Mouse (Mus musculus): ENCODE data around the gene Ndufa10. TPM values are rescaled to one million over a fixed set of nuclear protein-coding genes. Genes with fewer than 3 reads are reported as not detected.

Gene Ndufa10
- total and polyA plus RNA-seq, 3 experiments: 103 to 230 (median 139) TPM

DNA sequence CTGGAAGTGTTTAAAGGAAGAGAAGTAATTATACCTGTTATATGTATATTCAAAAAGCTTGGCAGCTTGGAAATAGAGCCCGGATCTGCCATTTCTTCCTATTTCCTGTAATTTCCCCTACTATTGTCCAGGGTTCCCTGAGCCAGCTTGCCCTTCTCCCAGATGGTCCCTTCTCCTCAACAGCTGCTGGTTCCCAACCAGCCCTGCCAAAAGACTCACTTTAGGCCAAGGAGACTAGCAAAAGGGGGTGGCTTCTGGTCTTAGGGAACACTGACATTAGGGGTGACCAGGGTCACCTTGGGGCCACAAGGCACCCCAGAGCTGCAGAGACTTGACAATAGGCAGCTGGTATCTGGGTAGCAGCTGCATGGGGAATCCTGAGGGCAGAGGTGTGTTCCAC is 38.7 kb downstream of the Ndufa10 start:
- H3K4me1 ChIP-seq (ENCODE audit: control insufficient read depth in 1 of 2, insufficient read depth in 2 of 2): no peaks in the 10 kb centered on the region
- dilution Hi-C loops (cut with MboI; ENCODE audit: extremely low pct_ligation_motif_present, extremely low pct_unique_long_range_greater_than_20kb, low sequenced_read_pairs): no loop called here

DNA sequence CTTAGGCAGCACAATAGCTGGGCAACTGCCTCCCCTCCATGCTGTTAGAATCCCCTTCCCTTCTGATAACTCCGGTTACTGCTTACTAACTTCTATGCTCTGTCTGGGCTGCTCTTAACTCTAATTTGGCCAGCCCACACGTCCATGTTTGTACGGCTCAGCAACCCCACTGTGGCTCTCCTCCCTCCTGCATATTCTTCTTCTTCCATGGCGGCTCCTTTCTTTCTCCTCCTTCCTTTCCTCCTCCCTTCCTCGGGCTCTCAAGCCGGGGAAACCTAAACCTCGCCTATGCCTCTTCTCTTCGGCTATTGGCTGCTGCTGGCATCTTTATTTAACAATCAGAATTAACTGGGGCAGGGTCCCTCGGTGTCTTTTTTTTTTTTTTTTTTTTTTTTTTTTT is 40.9 kb downstream of the Ndufa10 start:
- in situ Hi-C loops (cut with MboI; ENCODE audit: low pct_ligation_motif_present, low pct_unique_long_range_greater_than_20kb, low sequenced_read_pairs): no loop called here
- TF ChIP-seq PAX5 (IDR thresholded peaks at IDR 0.05; ENCODE audit: low read length) (no peak), MAZ (IDR thresholded peaks at IDR 0.05; ENCODE audit: low read depth, low read length) (no peak), JUND (conservative IDR thresholded peaks at IDR 0.05; ENCODE audit: low read depth, low read length) (no peak), ETS1 (conservative IDR thresholded peaks at IDR 0.05; ENCODE audit: low read depth, low read length) (no peak), NELFE (IDR thresholded peaks at IDR 0.05; ENCODE audit: low read depth, low read length) (no peak), POLR2AphosphoS2 (IDR thresholded peaks at IDR 0.05; ENCODE audit: low read depth, low read length) (no peak), MAFK (IDR thresholded peaks at IDR 0.05; ENCODE audit: insufficient replicate concordance, low read length) (no peak), BHLHE40 (IDR thresholded peaks at IDR 0.05; ENCODE audit: low read depth, low read length) (no peak), RCOR1 (conservative IDR thresholded peaks at IDR 0.05; ENCODE audit: low read depth, low read length) (no peak), GABPA (IDR thresholded peaks at IDR 0.05; ENCODE audit: insufficient replicate concordance, low read depth, low read length) (no peak), CHD1 (IDR thresholded peaks at IDR 0.05; ENCODE audit: low read depth, low read length) (no peak)
- Histone ChIP-seq H3K9me3 (replicated peaks; ENCODE audit: low read length) (peaks cover 7% of the 10 kb centered on the region), H3K4me1 (ENCODE audit: control insufficient read depth in 1 of 2, insufficient read depth in 2 of 2) (no peaks in the 10 kb centered on the region), H3K9ac (ENCODE audit: insufficient read depth, low read depth) (no peak overlapping the region), H3K4me2 (ENCODE audit: insufficient read depth, low read depth, poor library complexity, severe bottlenecking) (no peak overlapping the region), H3K27me3 (replicated peaks) (peaks cover 37% of the 10 kb centered on the region), H3K79me2 (replicated peaks; ENCODE audit: control insufficient read depth, extremely low read depth, insufficient read depth, poor library complexity, severe bottlenecking) (no peaks in the 10 kb centered on the region), H3K4me3 (replicated peaks in 1 of 3; ENCODE audit: low read depth in 2 of 3, low read length in 2 of 3, poor library complexity in 1 of 3) (no peak overlapping the region), H3K27ac (ENCODE audit: insufficient read depth, low read depth) (no peak overlapping the region), H3K36me3 (replicated peaks in 1 of 2; ENCODE audit: control insufficient read depth in 1 of 2, insufficient read depth in 1 of 2, low read length in 1 of 2) (peaks cover 0 to 3% of the 10 kb centered on the region in 2 experiments)
- DNase-seq (ENCODE audit: extremely low read depth): no peak
- dilution Hi-C loops (cut with MboI; ENCODE audit: extremely low pct_ligation_motif_present, extremely low pct_unique_long_range_greater_than_20kb, low sequenced_read_pairs): no loop called here

More for the DNA sequence above, 38.7 kb downstream of the Ndufa10 start:
- Histone ChIP-seq H3K9me3 (replicated peaks; ENCODE audit: low read length) (peaks cover 4% of the 10 kb centered on the region), H3K4me2 (ENCODE audit: insufficient read depth, low read depth, poor library complexity, severe bottlenecking) (no peak overlapping the region), H3K27ac (ENCODE audit: insufficient read depth, low read depth) (no peak overlapping the region), H3K27me3 (replicated peaks) (peaks cover 21% of the 10 kb centered on the region), H3K4me3 (replicated peaks in 1 of 3; ENCODE audit: low read depth in 2 of 3, low read length in 2 of 3, poor library complexity in 1 of 3) (no peak overlapping the region), H3K79me2 (replicated peaks; ENCODE audit: control insufficient read depth, extremely low read depth, insufficient read depth, poor library complexity, severe bottlenecking) (no peaks in the 10 kb centered on the region), H3K9ac (ENCODE audit: insufficient read depth, low read depth) (no peak overlapping the region), H3K36me3 (replicated peaks in 1 of 2; ENCODE audit: control insufficient read depth in 1 of 2, insufficient read depth in 1 of 2, low read length in 1 of 2) (peaks cover 9 to 24% of the 10 kb centered on the region in 2 experiments)
- DNase-seq (ENCODE audit: extremely low read depth): no peak
- in situ Hi-C loops (cut with MboI; ENCODE audit: low pct_ligation_motif_present, low pct_unique_long_range_greater_than_20kb, low sequenced_read_pairs): no loop called here
- TF ChIP-seq SMC3 (IDR thresholded peaks at IDR 0.05; ENCODE audit: low read depth, low read length): no peak
- TF ChIP-seq MXI1 (IDR thresholded peaks at IDR 0.05; ENCODE audit: low read depth, low read length): no peak
- TF ChIP-seq EP300 (IDR thresholded peaks at IDR 0.05; ENCODE audit: low read length): no peak
- TF ChIP-seq ETS1 (conservative IDR thresholded peaks at IDR 0.05; ENCODE audit: low read depth, low read length): no peak
- no peak for TF ChIP-seq GABPA (IDR thresholded peaks at IDR 0.05; ENCODE audit: insufficient replicate concordance, low read depth, low read length)
- TF ChIP-seq IRF4 (IDR thresholded peaks at IDR 0.05; ENCODE audit: low read depth, low read length): no peak
- TF ChIP-seq KAT2A (IDR thresholded peaks at IDR 0.05; ENCODE audit: insufficient replicate concordance, low read length): no peak
- no peak for TF ChIP-seq UBTF (IDR thresholded peaks at IDR 0.05; ENCODE audit: low read depth, low read length)

All from CH12.LX (cell line).